Mouse (Mus musculus): ENCODE measurements at regions not wholly inside any gene's neighbourhood (a gene's known extent, or its start where the extent isn't known, plus 50 kb on each side); places are given as distances from the start of the nearest gene placed in this dataset.

- DNase-seq (ENCODE audit: low read depth) = no peak
Observed at GRCm38 (mm10) chr4:48871105-48871504, 188.0 kb upstream of the Plppr1 start.

- DNase-seq (ENCODE audit: low read depth) = no peak
Observed at GRCm38 (mm10) chr4:48889074-48889592, 169.9 kb upstream of the Plppr1 start.

DNA sequence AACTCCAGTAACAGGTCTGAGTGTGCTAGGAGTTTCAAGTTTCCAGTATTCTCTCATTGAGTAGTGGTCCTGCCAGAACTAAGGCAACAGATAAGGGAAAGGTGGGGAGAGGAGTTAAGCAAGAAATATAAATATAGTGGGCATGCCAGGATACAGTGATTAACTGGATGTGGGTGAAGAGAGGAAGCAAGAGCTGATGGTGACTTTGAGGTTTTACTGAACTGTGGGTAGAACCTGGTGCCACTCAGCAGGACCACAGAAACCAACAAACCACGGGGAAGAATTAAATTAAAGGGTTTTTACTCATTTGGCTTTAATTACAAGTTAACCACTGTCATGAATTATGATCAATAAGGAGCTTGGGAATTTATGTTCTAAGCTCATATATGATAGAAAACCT lies 154.5 kb upstream of the Plppr1 start:
- no peak for DNase-seq (ENCODE audit: low read depth)

DNA sequence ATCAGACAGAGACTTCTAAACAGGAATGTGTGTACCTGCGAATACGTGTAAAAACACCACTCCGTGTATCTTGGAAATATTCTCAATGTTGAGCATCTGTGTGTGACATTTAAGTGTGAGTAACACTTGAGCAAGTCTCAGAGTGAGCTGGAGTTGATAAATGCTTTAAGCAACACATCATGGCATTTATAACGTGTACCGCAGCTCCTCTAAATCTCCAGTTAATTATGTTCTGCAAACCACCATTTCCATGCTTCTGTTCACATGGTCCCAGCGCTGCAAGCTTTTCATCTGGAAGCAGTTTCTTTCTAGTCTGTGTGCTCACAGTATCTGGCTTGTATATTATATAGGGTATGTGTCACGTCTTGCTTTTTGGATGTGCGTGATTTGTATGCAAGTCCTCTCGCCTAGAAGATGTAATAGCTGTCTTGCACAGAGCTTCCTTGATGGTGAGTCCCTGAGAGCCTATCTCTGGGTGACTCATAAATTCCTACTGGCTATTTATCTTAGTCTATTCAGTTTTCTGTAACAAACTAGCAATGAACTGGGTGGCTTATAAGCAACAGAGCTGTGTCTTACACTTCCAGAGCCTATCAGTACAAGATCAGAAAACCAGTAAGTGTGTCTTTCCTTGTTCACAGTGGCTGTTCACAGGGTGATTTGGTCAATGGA lies 153.7 kb upstream of the Plppr1 start:
- DNase-seq (ENCODE audit: low read depth) = no peak

- DNase-seq (ENCODE audit: low read depth) = no peak
Observed at GRCm38 (mm10) chr4:48909161-48909560, 149.9 kb upstream of the Plppr1 start.

- no peak for DNase-seq (ENCODE audit: low read depth)
Observed at GRCm38 (mm10) chr4:48913301-48913700, 145.8 kb upstream of the Plppr1 start.

- no peak for DNase-seq (ENCODE audit: low read depth)
Observed at GRCm38 (mm10) chr4:48924576-48925459, 134.3 kb upstream of the Plppr1 start.

- no peak for DNase-seq (ENCODE audit: low read depth)
Observed at GRCm38 (mm10) chr4:48938420-48938819, 120.7 kb upstream of the Plppr1 start.

DNA sequence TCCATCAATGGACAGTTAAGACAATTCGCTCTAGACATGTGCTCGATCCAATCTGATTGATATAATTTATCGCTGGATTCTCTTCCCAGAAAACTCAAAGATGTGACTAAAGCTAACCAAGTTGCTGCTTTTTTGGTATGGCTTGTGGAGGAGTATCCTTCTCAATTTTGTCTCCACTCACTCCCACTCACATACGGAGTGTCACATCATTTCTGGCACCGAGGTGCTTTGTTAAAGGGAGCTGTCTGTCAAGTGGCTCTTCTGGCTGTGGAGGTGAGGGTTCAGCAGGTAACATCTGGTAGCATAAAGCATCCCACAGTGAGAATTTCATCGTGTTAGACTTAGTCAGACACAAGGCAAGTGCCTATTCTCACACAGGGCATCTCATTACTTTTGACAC lies 120.2 kb upstream of the Plppr1 start:
- DNase-seq (ENCODE audit: low read depth) = no peak

DNA sequence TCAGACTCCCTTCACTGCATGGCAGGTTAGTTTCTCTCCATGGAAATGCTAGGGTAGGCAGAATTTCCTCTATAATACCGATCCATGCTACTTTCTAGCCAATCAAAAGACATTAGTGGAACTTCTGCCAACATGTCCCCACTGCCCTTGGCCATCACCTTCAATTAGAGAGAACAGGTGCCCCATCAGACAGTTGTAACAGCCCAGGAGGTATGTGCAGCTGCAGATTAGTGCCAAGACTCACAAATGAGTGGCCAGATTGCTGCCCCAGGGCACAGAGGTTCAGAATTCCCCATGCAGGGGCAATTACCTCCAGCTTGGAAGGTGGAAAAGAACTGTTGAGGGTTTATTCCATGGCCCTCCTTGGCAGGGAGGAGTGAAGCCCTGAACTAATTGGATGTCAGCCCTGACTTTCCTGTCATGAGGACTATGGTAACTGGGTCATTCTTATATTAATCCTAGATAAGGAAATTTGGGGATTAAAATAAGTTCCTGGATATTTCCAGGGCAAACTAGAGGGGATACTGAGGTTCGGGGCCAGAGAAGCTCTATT lies 113.7 kb upstream of the Plppr1 start:
- DNase-seq (ENCODE audit: low read depth) = no peak

DNA sequence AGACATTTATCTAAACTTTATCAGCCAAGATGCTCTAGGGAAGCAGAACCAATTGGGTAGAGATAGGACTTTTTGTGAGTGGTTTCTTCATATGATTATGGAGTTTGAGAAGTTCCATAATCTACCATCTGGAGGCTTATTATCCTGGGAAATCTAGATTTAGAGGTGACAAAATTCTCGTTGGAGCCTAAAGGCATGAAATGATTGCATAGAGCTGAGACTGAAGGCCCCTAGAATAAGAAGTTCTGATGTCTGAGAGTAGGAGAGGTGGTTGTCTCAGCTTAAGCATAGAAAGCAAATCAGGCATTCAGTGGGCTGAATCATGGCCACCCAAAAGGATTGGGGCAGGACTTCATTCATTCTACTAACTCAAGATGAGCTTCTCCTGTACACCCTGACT lies 106.1 kb upstream of the Plppr1 start:
- no peak for DNase-seq (ENCODE audit: low read depth)

- DNase-seq (ENCODE audit: low read depth) = no peak
Observed at GRCm38 (mm10) chr4:48975810-48976209, 83.3 kb upstream of the Plppr1 start.

DNA sequence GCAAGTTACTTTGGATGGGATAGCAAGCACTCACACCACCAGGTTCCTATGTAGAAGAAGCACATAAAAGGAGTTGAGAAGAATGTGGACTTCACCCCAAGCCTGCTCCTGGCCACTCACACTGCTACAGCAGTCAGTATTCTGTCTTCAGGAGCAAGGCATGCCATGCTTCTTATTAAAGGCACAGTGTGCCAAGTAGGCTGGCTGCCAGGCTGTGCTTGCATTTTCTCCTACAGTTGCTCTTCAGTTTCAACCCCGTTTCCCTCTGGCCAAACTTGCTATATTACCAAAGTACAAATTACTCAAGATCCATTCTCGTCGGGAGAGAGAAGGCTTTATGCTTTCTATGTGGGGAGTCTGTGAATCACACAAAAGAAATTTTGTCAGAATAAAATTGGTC lies 67.1 kb upstream of the Plppr1 start:
- no peak for DNase-seq (ENCODE audit: low read depth)

Data from induced T-regulatory cell, adult 2 months (primary cell).